Mouse (Mus musculus): ENCODE measurements around the gene Cpne9.

DNA sequence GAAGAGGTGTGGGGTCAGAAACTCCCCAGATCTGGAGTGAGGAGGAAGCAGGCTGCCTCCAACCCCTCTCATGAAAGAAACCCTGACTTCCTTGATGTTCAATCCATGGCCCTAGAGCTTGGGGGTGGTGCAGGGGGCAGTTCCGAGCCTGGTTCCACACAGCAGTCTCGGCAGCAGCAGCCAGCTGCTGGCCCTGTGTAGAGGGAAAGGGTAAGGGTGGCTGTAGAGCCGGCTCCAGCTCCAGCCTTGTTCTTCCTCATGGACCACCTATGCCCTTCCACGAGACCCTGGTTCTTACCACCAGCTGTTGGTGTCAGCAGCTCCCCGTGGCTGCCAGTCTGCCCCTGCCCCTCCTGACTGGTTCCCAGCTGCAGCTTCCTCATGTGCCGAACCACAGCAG lies 52.1 kb downstream of the Cpne9 start:
- no peak for TF ChIP-seq EP300 (optimal IDR thresholded peaks at IDR 0.05)
- TF ChIP-seq CTCF (IDR thresholded peaks at IDR 0.05; ENCODE audit: low read depth), result no peak
